Mouse (Mus musculus) embryonic facial prominence, embryonic 13.5 days (tissue): Measurements from ENCODE around the gene Prrg3. TPM values are rescaled to one million over a fixed set of nuclear protein-coding genes. Genes with fewer than 3 reads are reported as not detected.
"Not testable (repeated sequence)": the region's sequence is repeated elsewhere in the genome, so short reads cannot be mapped to it uniquely, and the experiment has no call there.

Experiments
- ATAC-seq: fragments of 200-750 bp; cut with Nextera tagmentation; 2 replicates; pipeline ENCODE4 v1.8.0; 2017; ENCODE audit warnings: low read depth; ENCODE audit not compliant: insufficient number of reproducible peaks, insufficient read depth, low FRiP score, low TSS enrichment
- H3K27ac ChIP-seq: fragments of 300-500 bp; sonication (generic); 2 replicates; pipeline ENCODE4 v1.5.1; 2015; ENCODE audit warnings: moderate library complexity, mild to moderate bottlenecking, inconsistent platforms
- H3K27me3 ChIP-seq: fragments of 300-500 bp; sonication (generic); 2 replicates; pipeline ENCODE4 v1.6.1; 2015; ENCODE audit warnings: mild to moderate bottlenecking, inconsistent platforms
- H3K36me3 ChIP-seq: fragments of 300-500 bp; sonication (generic); 2 replicates; pipeline ENCODE4 v1.6.1; 2015; ENCODE audit warnings: mild to moderate bottlenecking, inconsistent platforms
- H3K4me1 ChIP-seq: fragments of 300-500 bp; sonication (generic); 2 replicates; pipeline ENCODE4 v1.6.1; 2015; ENCODE audit warnings: inconsistent platforms
- H3K4me2 ChIP-seq: fragments of 300-500 bp; sonication (generic); 2 replicates; pipeline ENCODE4 v1.6.1; 2015; ENCODE audit warnings: moderate library complexity, mild to moderate bottlenecking, inconsistent platforms
- H3K4me3 ChIP-seq: fragments of 300-500 bp; sonication (generic); 2 replicates; pipeline ENCODE4 v1.5.1; 2015; ENCODE audit warnings: mild to moderate bottlenecking, inconsistent platforms
- H3K9ac ChIP-seq: fragments of 300-500 bp; sonication (generic); 2 replicates; pipeline ENCODE4 v1.6.1; 2015; ENCODE audit warnings: mild to moderate bottlenecking, inconsistent platforms
- H3K9me3 ChIP-seq: fragments of 300-500 bp; sonication (generic); 2 replicates; pipeline ENCODE4 v1.6.1; 2016; ENCODE audit warnings: inconsistent platforms
- WGBS: fragments of 180-500 bp; shearing (Covaris S2); methylation state at CpG from one replicate; pipeline ENCODE4 v1.1.7; 2015; ENCODE audit warnings: mixed read lengths; 5-methylcytosine and 5-hydroxymethylcytosine counted together
- polyA plus RNA-seq: library from polyadenylated mRNA; unstranded; fragments of >200 nt; fragmentation: Nextera tagmentation; extraction: Ambion mirVana; gene quantifications from 2 replicates; pipeline ENCODE4 v1.2.1, GENCODE M21; 2015

Gene Prrg3
- polyA plus RNA-seq, result 10.1 and 10.5 TPM in 2 replicates

- Histone ChIP-seq H3K4me3 (peak within 1 kb of the TSS; percentile 53), H3K4me2 (peak within 1 kb of the TSS; percentile 64), H3K9ac (peak within 1 kb of the TSS; percentile 71), H3K27ac (peak within 1 kb of the TSS; percentile 44; the same call in 1 of the 2 replicates), H3K36me3 (no peaks in the 10 kb centered on the region), H3K9me3 (no peaks in the 10 kb centered on the region), H3K4me1 (peaks cover 5% of the 10 kb centered on the region; the same call in 1 of the 2 replicates), H3K27me3 (peaks cover 20% of the 10 kb centered on the region)
- 24% methylated on average over 68 of the region's 72 CpGs for WGBS
- peak; percentile 88 for ATAC-seq
These were observed at the start of gene Prrg3 for GRCm38 (mm10) chrX:71962073-71963051. TSS of gene Prrg3 (plus strand) at chrX:71962624.

GRCm38 (mm10) chrX:71946631-71947030, 15.8 kb upstream of the Prrg3 start:
- H3K9ac ChIP-seq, result no peak overlapping the region
- H3K4me1 ChIP-seq, result no peaks in the 10 kb centered on the region
- 17% methylated on average over 3 of the region's 3 CpGs for WGBS
- peaks cover 6% of the 10 kb centered on the region; the same call in 1 of the 2 replicates for H3K27me3 ChIP-seq
- H3K4me2 ChIP-seq, result no peak overlapping the region
- no peak overlapping the region for H3K4me3 ChIP-seq
- H3K27ac ChIP-seq, result no peak overlapping the region
- no peaks in the 10 kb centered on the region for H3K36me3 ChIP-seq
- ATAC-seq, result no peak
- no peaks in the 10 kb centered on the region for H3K9me3 ChIP-seq

- no peak overlapping the region for H3K4me3 ChIP-seq
- no peaks in the 10 kb centered on the region for H3K36me3 ChIP-seq
- no peak for ATAC-seq
- H3K9me3 ChIP-seq, result no peaks in the 10 kb centered on the region
- H3K27ac ChIP-seq, result no peak overlapping the region
- peaks cover 14% of the 10 kb centered on the region for H3K27me3 ChIP-seq
- no peak overlapping the region for H3K4me2 ChIP-seq
- no peak overlapping the region for H3K9ac ChIP-seq
- peaks cover 1% of the 10 kb centered on the region; the same call in 1 of the 2 replicates for H3K4me1 ChIP-seq
These were observed 4.1 kb upstream of the Prrg3 start for GRCm38 (mm10) chrX:71958366-71958765.

GRCm38 (mm10) chrX:71963275-71963912, 970 bp downstream of the Prrg3 start:
- peaks cover 20% of the 10 kb centered on the region for H3K27me3 ChIP-seq
- peak overlapping the region; percentile 53 for H3K4me3 ChIP-seq
- no peak for ATAC-seq
- peak overlapping the region; percentile 64 for H3K4me2 ChIP-seq
- H3K4me1 ChIP-seq, result peaks cover 5% of the 10 kb centered on the region; the same call in 1 of the 2 replicates
- H3K36me3 ChIP-seq, result no peaks in the 10 kb centered on the region
- WGBS, result 37% methylated on average over 9 of the region's 9 CpGs
- H3K27ac ChIP-seq, result no peak overlapping the region
- no peaks in the 10 kb centered on the region for H3K9me3 ChIP-seq
- peak overlapping the region; percentile 71 for H3K9ac ChIP-seq

- H3K36me3 ChIP-seq, result no peaks in the 10 kb centered on the region
- H3K9ac ChIP-seq, result no peak overlapping the region
- ATAC-seq, result no peak
- H3K4me3 ChIP-seq, result no peak overlapping the region
- H3K27ac ChIP-seq, result no peak overlapping the region
- H3K27me3 ChIP-seq, result peaks cover 6% of the 10 kb centered on the region; the same call in 1 of the 2 replicates
- 67% methylated on average over 1 of the region's 1 CpGs for WGBS
- H3K4me2 ChIP-seq, result no peak overlapping the region
- peaks cover 5% of the 10 kb centered on the region; the same call in 1 of the 2 replicates for H3K4me1 ChIP-seq
- no peaks in the 10 kb centered on the region for H3K9me3 ChIP-seq
These were observed 5.8 kb downstream of the Prrg3 start for GRCm38 (mm10) chrX:71968216-71968615.

GRCm38 (mm10) chrX:71968816-71969215, 6.4 kb downstream of the Prrg3 start:
- H3K27me3 ChIP-seq, result peaks cover 6% of the 10 kb centered on the region; the same call in 1 of the 2 replicates
- ATAC-seq, result no peak
- WGBS, result 68% methylated on average over 6 of the region's 6 CpGs
- no peak overlapping the region for H3K27ac ChIP-seq
- no peaks in the 10 kb centered on the region for H3K9me3 ChIP-seq
- no peaks in the 10 kb centered on the region for H3K36me3 ChIP-seq
- H3K4me3 ChIP-seq, result no peak overlapping the region
- H3K9ac ChIP-seq, result no peak overlapping the region
- no peaks in the 10 kb centered on the region; the same call in 1 of the 2 replicates for H3K4me1 ChIP-seq
- no peak overlapping the region for H3K4me2 ChIP-seq

GRCm38 (mm10) chrX:71971325-71971724, 8.9 kb downstream of the Prrg3 start:
- ATAC-seq, result no peak
- H3K9ac ChIP-seq, result no peak overlapping the region
- H3K27ac ChIP-seq, result no peak overlapping the region
- 54% methylated on average over 5 of the region's 5 CpGs for WGBS
- no peak overlapping the region for H3K4me2 ChIP-seq
- H3K36me3 ChIP-seq, result no peaks in the 10 kb centered on the region
- H3K9me3 ChIP-seq, result no peaks in the 10 kb centered on the region
- peaks cover 6% of the 10 kb centered on the region; the same call in 1 of the 2 replicates for H3K27me3 ChIP-seq
- H3K4me1 ChIP-seq, result no peaks in the 10 kb centered on the region
- no peak overlapping the region for H3K4me3 ChIP-seq

- Histone ChIP-seq H3K4me3 (no peak within 1 kb of the TSS), H3K36me3 (no peaks in the 10 kb centered on the region), H3K9ac (no peak within 1 kb of the TSS), H3K27ac (no peak within 1 kb of the TSS), H3K4me2 (no peak within 1 kb of the TSS), H3K4me1 (no peaks in the 10 kb centered on the region), H3K9me3 (no peaks in the 10 kb centered on the region), H3K27me3 (no peaks in the 10 kb centered on the region; the same call in 1 of the 2 replicates)
- no peak for ATAC-seq
- WGBS, result 48% methylated on average over 2 of the region's 2 CpGs
These were observed 10.3 kb downstream of the Prrg3 start, which contains the start of gene Fate1 for GRCm38 (mm10) chrX:71972686-71973085. TSS of gene Fate1 (plus strand) at chrX:71972986.

- not testable (repeated sequence) for H3K36me3 ChIP-seq, H3K4me1 ChIP-seq, H3K27ac ChIP-seq, H3K9me3 ChIP-seq, H3K4me2 ChIP-seq, ATAC-seq, H3K27me3 ChIP-seq, H3K9ac ChIP-seq, H3K4me3 ChIP-seq
These were observed 15.3 kb downstream of the Prrg3 start for GRCm38 (mm10) chrX:71977681-71978080.

- no peaks in the 10 kb centered on the region; the same call in 1 of the 2 replicates for H3K27me3 ChIP-seq
- no peak overlapping the region for H3K4me2 ChIP-seq
- H3K27ac ChIP-seq, result no peak overlapping the region
- 58% methylated on average over 3 of the region's 3 CpGs for WGBS
- H3K9me3 ChIP-seq, result no peaks in the 10 kb centered on the region
- H3K4me3 ChIP-seq, result no peak overlapping the region
- no peaks in the 10 kb centered on the region for H3K36me3 ChIP-seq
- no peak for ATAC-seq
- H3K4me1 ChIP-seq, result no peaks in the 10 kb centered on the region
- no peak overlapping the region for H3K9ac ChIP-seq
These were observed 18.0 kb downstream of the Prrg3 start for GRCm38 (mm10) chrX:71980443-71980842.

- no peaks in the 10 kb centered on the region for H3K9me3 ChIP-seq
- H3K4me3 ChIP-seq, result no peak overlapping the region
- H3K4me2 ChIP-seq, result no peak overlapping the region
- H3K27ac ChIP-seq, result no peak overlapping the region
- H3K4me1 ChIP-seq, result no peaks in the 10 kb centered on the region
- ATAC-seq, result no peak
- no peaks in the 10 kb centered on the region for H3K36me3 ChIP-seq
- WGBS, result 74% methylated on average over 2 of the region's 2 CpGs
- H3K27me3 ChIP-seq, result no peaks in the 10 kb centered on the region; the same call in 1 of the 2 replicates
- H3K9ac ChIP-seq, result no peak overlapping the region
These were observed 18.9 kb downstream of the Prrg3 start for GRCm38 (mm10) chrX:71981322-71981721.
